Mouse (Mus musculus): ENCODE data around the gene Selenok. TPM values are rescaled to one million over a fixed set of nuclear protein-coding genes. Genes with fewer than 3 reads are reported as not detected.

Gene Selenok
- polyA plus RNA-seq (2021; fragmentation: Nextera tagmentation), result 465 and 575 TPM in 2 replicates
- long read RNA-seq, experiment 1, transcript Selenok-201 (5 exons, 1,678 nt), result major isoform, 275 of 286 reads
- long read RNA-seq, experiment 1, partial matches to known transcripts, result 6 of 286 reads
- long read RNA-seq, experiment 1, other reads (novel, unspliced or antisense), result 5 of 286 reads
- long read RNA-seq, experiment 2, transcript Selenok-201 (5 exons, 1,678 nt), result major isoform, 499 of 544 reads
- long read RNA-seq, experiment 2, partial matches to known transcripts, result 35 of 544 reads
- long read RNA-seq, experiment 2, other reads (novel, unspliced or antisense), result 10 of 544 reads

GRCm38 (mm10) chr14:29968075-29968821, at the start of gene Selenok:
Gene Selenok, plus strand, starts transcription at chr14:29968308.

GRCm38 (mm10) chr14:29978254-29979204, 10.4 kb downstream of the Selenok start, which contains the start of gene Actr8:
Gene Actr8, plus strand, starts transcription at chr14:29978337.

GRCm38 (mm10) chr14:30008733-30009575, 40.8 kb downstream of the Selenok start, which contains the start of the genes Il17rb and Chdh:
Gene Il17rb, minus strand, starts transcription at chr14:30008896.
Gene Chdh, plus strand, starts transcription at chr14:30009023.

Other genes with a start within 250 kb of the Selenok start
- gene Cacna2d3, start 246.4 kb upstream of the Selenok start, polyA plus RNA-seq (2021; fragmentation: Nextera tagmentation), result 23.7 and 32.3 TPM in 2 replicates
- 45.9 and 49.9 TPM in 2 replicates for gene Actr8, start 10.0 kb downstream of the Selenok start, polyA plus RNA-seq (2021; fragmentation: Nextera tagmentation)
- 0.91 and 0.97 TPM in 2 replicates for gene Il17rb, start 40.6 kb downstream of the Selenok start, polyA plus RNA-seq (2021; fragmentation: Nextera tagmentation)
- 0.31 and 0.76 TPM in 2 replicates for gene Chdh, start 40.7 kb downstream of the Selenok start, polyA plus RNA-seq (2021; fragmentation: Nextera tagmentation)